Mouse (Mus musculus) myocyte (in vitro differentiated cells): ENCODE measurements around the gene Gm4881.

Source experiments
- CEBPB ChIP-seq: IDR thresholded peaks from 2 replicates; pipeline ENCODE4 v1.6.1; 2011; ENCODE audit warnings: mild to moderate bottlenecking, moderate library complexity; ENCODE audit not compliant: poor library complexity, insufficient read depth, severe bottlenecking
- E2F4 ChIP-seq: IDR thresholded peaks from one replicate; pipeline ENCODE4 v1.6.1; 2011; ENCODE audit warnings: mild to moderate bottlenecking, control low read depth, moderate library complexity; ENCODE audit not compliant: insufficient read depth
- MAX ChIP-seq: IDR thresholded peaks from one replicate; pipeline ENCODE4 v1.6.1; 2011; ENCODE audit warnings: low read depth, mild to moderate bottlenecking, control low read depth
- MYOG ChIP-seq, 3 experiments: IDR thresholded peaks; one replicate each; pipeline ENCODE4 v1.6.1; 2011; ENCODE audit warnings: control low read depth in 2 of 3, low read depth in 2 of 3, mild to moderate bottlenecking in 2 of 3; ENCODE audit not compliant: insufficient read length in 2 of 3, control insufficient read depth in 1 of 3, insufficient read depth in 1 of 3
- POLR2A ChIP-seq: IDR thresholded peaks from one replicate; pipeline ENCODE4 v1.6.1; 2011; ENCODE audit warnings: low read depth, mild to moderate bottlenecking, control low read depth, moderate library complexity; ENCODE audit not compliant: insufficient read length
- POLR2AphosphoS2 ChIP-seq: IDR thresholded peaks from one replicate; pipeline ENCODE4 v1.6.1; 2011; ENCODE audit warnings: low read depth, control low read depth; ENCODE audit not compliant: insufficient read length
- TCF12 ChIP-seq: IDR thresholded peaks from one replicate; pipeline ENCODE4 v1.6.1; 2011; ENCODE audit warnings: mild to moderate bottlenecking, control low read depth; ENCODE audit not compliant: poor library complexity, insufficient read depth, severe bottlenecking
- USF1 ChIP-seq: IDR thresholded peaks from one replicate; pipeline ENCODE4 v1.6.1; 2011; ENCODE audit warnings: low read depth, mild to moderate bottlenecking, control low read depth, moderate library complexity

DNA sequence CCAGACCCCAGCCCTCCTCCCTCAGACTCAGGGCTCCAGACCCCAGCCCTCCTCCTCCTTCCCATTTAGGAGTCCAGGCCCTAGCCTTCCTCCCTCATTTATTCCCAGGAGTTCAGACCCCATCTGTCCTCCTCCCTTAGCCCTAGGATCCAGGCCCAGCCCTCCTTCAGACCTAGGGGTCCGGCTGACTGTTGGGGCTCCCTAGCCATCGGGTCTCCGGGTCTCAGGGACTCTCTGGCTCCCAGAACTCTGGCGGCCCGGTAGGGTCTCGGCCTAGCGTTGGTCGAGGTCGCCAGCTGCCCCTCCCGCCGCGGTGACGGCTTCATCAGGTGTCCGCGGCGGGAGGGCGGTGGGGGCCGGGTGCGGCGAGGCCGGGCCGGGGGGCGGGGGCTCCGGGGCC lies 9.7 kb upstream of the Gm4881 start:
- TF ChIP-seq USF1 = no peak
- TF ChIP-seq E2F4 = no peak
- TF ChIP-seq POLR2A = no peak
- TF ChIP-seq POLR2AphosphoS2 = no peak
- TF ChIP-seq CEBPB = no peak
- no peak for TF ChIP-seq TCF12
- TF ChIP-seq MAX = no peak
- TF ChIP-seq MYOG (IDR thresholded peaks at IDR 0.05; ENCODE audit: control insufficient read depth in 1 of 3, insufficient read depth in 1 of 3, insufficient read length in 2 of 3, low read depth in 2 of 3) = no peak
